Mouse (Mus musculus) G1E (cell line): Measurements from ENCODE around the gene Clec2d. TPM values are rescaled to one million over a fixed set of nuclear protein-coding genes. Genes with fewer than 3 reads are reported as not detected.
"Not testable (repeated sequence)": the region's sequence is repeated elsewhere in the genome, so short reads cannot be mapped to it uniquely, and the experiment has no call there.

ENCODE experiments used
- ATAC-seq: 2 replicates; pipeline ENCODE4 v1.8.0; 2016; ENCODE audit warnings: mild to moderate bottlenecking; ENCODE audit not compliant: insufficient number of reproducible peaks, poor library complexity, low FRiP score, severe bottlenecking; ENCODE audit errors: extremely low read depth
- DNase-seq: peaks from one replicate; pipeline ENCODE4 v3.0.0; 2012; ENCODE audit warnings: low spot score
- H3K27me3 ChIP-seq: 2 replicates; pipeline ENCODE4 v1.6.1; 2012; ENCODE audit warnings: mild to moderate bottlenecking, low read length, inconsistent platforms; ENCODE audit not compliant: insufficient read depth
- H3K36me3 ChIP-seq: replicated peaks from 2 replicates; pipeline ENCODE3; 2012; ENCODE audit warnings: mild to moderate bottlenecking, inconsistent platforms
- H3K4me1 ChIP-seq: 2 replicates; pipeline ENCODE4 v1.6.1; 2012; ENCODE audit warnings: low read depth, low read length, inconsistent platforms, mixed read lengths; ENCODE audit not compliant: insufficient read depth
- H3K4me3 ChIP-seq: 2 replicates; pipeline ENCODE4 v1.5.1; 2012; ENCODE audit warnings: low read depth, mild to moderate bottlenecking, inconsistent platforms, low read length, moderate library complexity, mixed read lengths
- H3K9me3 ChIP-seq: replicated peaks from 2 replicates; pipeline ENCODE4 v1.6.1; 2012; ENCODE audit warnings: inconsistent platforms
- CTCF ChIP-seq: IDR thresholded peaks from 2 replicates; pipeline ENCODE4 v1.5.1; 2012; ENCODE audit warnings: low read depth, low read length, inconsistent platforms, mixed read lengths
- GATA1 ChIP-seq: IDR thresholded peaks from 2 replicates; pipeline ENCODE4 v1.6.1; 2012; ENCODE audit warnings: borderline replicate concordance, low read length, inconsistent platforms, mixed read lengths
- GATA2 ChIP-seq: IDR thresholded peaks from 2 replicates; pipeline ENCODE4 v1.6.1; 2012; ENCODE audit warnings: low read depth, low read length, inconsistent platforms, borderline replicate concordance
- POLR2AphosphoS5 ChIP-seq: IDR thresholded peaks from 2 replicates; pipeline ENCODE4 v1.6.1; 2012; ENCODE audit warnings: low read depth, low read length, inconsistent platforms; ENCODE audit not compliant: insufficient replicate concordance
- TAL1 ChIP-seq: conservative IDR thresholded peaks from 2 replicates; pipeline ENCODE4 v1.6.1; 2012; ENCODE audit warnings: low read depth, low read length, inconsistent platforms, mixed read lengths
- polyA plus RNA-seq: library from polyadenylated mRNA; stranded (reverse); fragments of >175 nt; gene quantifications from 2 replicates; pipeline ENCODE4 v1.2.3, GENCODE M21; 2012
- total RNA-seq, 2 experiments: library from RNA; stranded (forward) in 1 of 2; stranded (reverse) in 1 of 2; fragments of 200-1000 nt in 1 of 2; fragments of >200 nt in 1 of 2; fragmentation: Nextera tagmentation in 1 of 2; gene quantifications; 2 replicates each; pipeline ENCODE4 v1.2.3; 2014 to 2017

Clec2d gene
- total and polyA plus RNA-seq, 3 experiments, result not detected

- H3K27me3 ChIP-seq, result no peaks in the 10 kb centered on the region
- DNase-seq (no peak), ATAC-seq (no peak)
- TF ChIP-seq CTCF (no peak), GATA2 (no peak), TAL1 (no peak), POLR2AphosphoS5 (no peak), GATA1 (no peak)
- H3K4me1 ChIP-seq, result no peaks in the 10 kb centered on the region
- H3K9me3 ChIP-seq, result peaks cover 7% of the 10 kb centered on the region
- H3K4me3 ChIP-seq, result no peak overlapping the region
- no peaks in the 10 kb centered on the region for H3K36me3 ChIP-seq
These were observed 5.6 kb downstream of the Clec2d start for GRCm38 (mm10) chr6:129186022-129186421.

GRCm38 (mm10) chr6:129186457-129187199 lies 6.2 kb downstream of the Clec2d start:
- TF ChIP-seq POLR2AphosphoS5 (no peak), TAL1 (no peak), GATA2 (no peak), CTCF (no peak), GATA1 (no peak)
- Histone ChIP-seq H3K9me3 (peaks cover 7% of the 10 kb centered on the region), H3K4me3 (no peak overlapping the region), H3K27me3 (no peaks in the 10 kb centered on the region), H3K36me3 (no peaks in the 10 kb centered on the region), H3K4me1 (no peaks in the 10 kb centered on the region)
- ATAC-seq (no peak), DNase-seq (no peak)

GRCm38 (mm10) chr6:129187200-129187651 lies 6.8 kb downstream of the Clec2d start:
- no peak for ATAC-seq
- H3K9me3 ChIP-seq, result peaks cover 7% of the 10 kb centered on the region
- H3K4me3 ChIP-seq, result no peak overlapping the region
- H3K4me1 ChIP-seq, result no peaks in the 10 kb centered on the region
- no peaks in the 10 kb centered on the region for H3K27me3 ChIP-seq
- H3K36me3 ChIP-seq, result no peaks in the 10 kb centered on the region
- DNase-seq, result no peak
- TF ChIP-seq GATA1 (no peak), TAL1 (no peak), GATA2 (no peak), POLR2AphosphoS5 (no peak), CTCF (no peak)

- H3K27me3 ChIP-seq, H3K9me3 ChIP-seq, H3K4me1 ChIP-seq, H3K4me3 ChIP-seq, H3K36me3 ChIP-seq, ATAC-seq, DNase-seq: not testable (repeated sequence)
These were observed 7.4 kb downstream of the Clec2d start for GRCm38 (mm10) chr6:129187816-129188215.

- Histone ChIP-seq H3K9me3 (peaks cover 12% of the 10 kb centered on the region), H3K4me1 (no peaks in the 10 kb centered on the region), H3K36me3 (no peaks in the 10 kb centered on the region), H3K4me3 (no peak overlapping the region), H3K27me3 (no peaks in the 10 kb centered on the region)
- no peak for ATAC-seq
- TF ChIP-seq GATA1 (no peak), GATA2 (no peak), POLR2AphosphoS5 (no peak), TAL1 (no peak), CTCF (no peak)
- no peak for DNase-seq
These were observed 13.0 kb downstream of the Clec2d start for GRCm38 (mm10) chr6:129193431-129193830.

DNA sequence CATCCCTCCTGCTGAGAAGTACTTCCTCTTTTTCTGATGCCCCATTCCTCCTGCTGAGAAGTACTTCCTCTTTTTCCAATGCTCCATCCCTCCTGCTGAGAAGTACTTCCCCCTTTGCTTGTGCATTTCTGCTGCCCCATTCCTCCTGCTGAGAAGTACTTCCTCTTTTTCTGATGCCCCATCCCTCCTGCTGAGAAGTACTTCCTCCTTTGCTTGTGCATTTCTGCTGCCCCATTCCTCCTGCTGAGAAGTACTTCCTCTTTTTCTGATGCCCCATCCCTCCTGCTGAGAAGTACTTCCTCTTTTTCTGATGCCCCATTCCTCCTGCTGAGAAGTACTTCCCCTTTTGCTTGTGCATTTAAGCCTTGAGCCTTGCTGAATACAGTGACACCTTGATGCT lies 19.7 kb downstream of the Clec2d start:
- not testable (repeated sequence) for DNase-seq, H3K36me3 ChIP-seq, ATAC-seq, H3K27me3 ChIP-seq, H3K4me1 ChIP-seq, H3K4me3 ChIP-seq
- H3K9me3 ChIP-seq, result peaks cover 20% of the 10 kb centered on the region

DNA sequence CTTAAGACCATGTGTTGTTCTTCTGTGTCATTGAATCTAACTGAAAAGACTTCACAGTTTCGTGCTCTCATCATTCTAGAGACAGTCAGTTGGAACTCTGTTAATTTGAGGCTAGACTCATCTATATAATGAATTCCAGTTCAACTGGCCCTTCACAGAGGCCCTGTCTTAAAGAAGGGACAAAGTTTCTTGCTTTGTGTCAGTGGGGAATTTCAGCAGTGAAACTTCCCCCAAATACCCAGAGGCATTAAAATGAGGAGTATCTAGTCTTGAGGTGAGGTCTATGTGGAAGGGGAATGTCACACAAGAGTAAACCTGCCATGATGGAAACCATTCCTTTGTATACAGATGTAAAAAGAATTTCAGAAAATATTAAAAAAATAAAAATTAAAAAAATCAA lies 21.9 kb downstream of the Clec2d start:
- DNase-seq (no peak), ATAC-seq (no peak)
- Histone ChIP-seq H3K9me3 (peaks cover 19% of the 10 kb centered on the region), H3K36me3 (no peaks in the 10 kb centered on the region), H3K4me1 (no peaks in the 10 kb centered on the region), H3K27me3 (no peaks in the 10 kb centered on the region), H3K4me3 (no peak overlapping the region)
- TF ChIP-seq POLR2AphosphoS5 (no peak), GATA1 (no peak), TAL1 (no peak), CTCF (no peak)
